Mouse (Mus musculus): ENCODE results near the gene Cdk19.
"Not testable (repeated sequence)": the region's sequence is repeated elsewhere in the genome, so short reads cannot be mapped to it uniquely, and the experiment has no call there.

The Cdk19 gene

DNA sequence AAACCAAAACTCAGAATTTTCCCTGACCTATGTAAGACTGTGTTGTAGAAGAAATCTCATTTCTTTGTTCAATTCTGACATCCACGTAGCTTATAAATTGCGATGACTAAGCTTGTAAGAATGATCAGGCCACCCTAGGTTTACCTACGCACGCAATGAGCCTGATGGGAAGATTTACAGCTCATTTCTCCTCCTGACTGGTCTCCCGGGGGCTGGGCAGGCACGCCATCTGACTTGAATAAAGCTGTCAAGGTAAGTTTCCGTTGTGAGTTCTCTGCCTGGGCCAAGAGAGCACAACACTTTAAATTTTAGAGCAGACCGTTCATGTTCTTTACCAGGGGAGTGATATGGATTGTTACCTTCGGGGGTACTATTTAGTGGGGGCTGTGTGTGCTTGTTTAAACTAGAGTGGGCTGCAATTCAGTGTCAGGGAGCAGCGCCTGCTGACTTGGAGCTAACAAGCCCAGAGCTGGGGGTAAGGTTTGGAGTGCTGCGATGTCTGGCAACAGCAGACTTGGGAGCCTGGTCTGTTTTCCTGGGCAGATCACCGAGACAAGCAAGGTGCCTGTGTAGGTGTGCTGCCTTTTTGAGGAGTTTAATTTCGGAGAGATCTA, at the start of gene Cdk19:
Cdk19 (plus strand) TSS at position 214 of the 614 bp plus-strand sequence.
- DNase-seq (ENCODE audit: extremely low spot score, low read depth, low spot score), result peak; percentile 47

GRCm38 (mm10) chr10:40292640-40293039, 46.7 kb upstream of the Cdk19 start:
- no peak for DNase-seq (ENCODE audit: extremely low spot score, low read depth, low spot score)

- peak; percentile 52 for DNase-seq (ENCODE audit: extremely low spot score, low read depth, low spot score)
These were observed 38.7 kb upstream of the Cdk19 start for GRCm38 (mm10) chr10:40300648-40301171.

- not testable (repeated sequence) for DNase-seq (ENCODE audit: extremely low spot score, low read depth, low spot score)
These were observed 37.9 kb upstream of the Cdk19 start for GRCm38 (mm10) chr10:40301181-40302075.

DNA sequence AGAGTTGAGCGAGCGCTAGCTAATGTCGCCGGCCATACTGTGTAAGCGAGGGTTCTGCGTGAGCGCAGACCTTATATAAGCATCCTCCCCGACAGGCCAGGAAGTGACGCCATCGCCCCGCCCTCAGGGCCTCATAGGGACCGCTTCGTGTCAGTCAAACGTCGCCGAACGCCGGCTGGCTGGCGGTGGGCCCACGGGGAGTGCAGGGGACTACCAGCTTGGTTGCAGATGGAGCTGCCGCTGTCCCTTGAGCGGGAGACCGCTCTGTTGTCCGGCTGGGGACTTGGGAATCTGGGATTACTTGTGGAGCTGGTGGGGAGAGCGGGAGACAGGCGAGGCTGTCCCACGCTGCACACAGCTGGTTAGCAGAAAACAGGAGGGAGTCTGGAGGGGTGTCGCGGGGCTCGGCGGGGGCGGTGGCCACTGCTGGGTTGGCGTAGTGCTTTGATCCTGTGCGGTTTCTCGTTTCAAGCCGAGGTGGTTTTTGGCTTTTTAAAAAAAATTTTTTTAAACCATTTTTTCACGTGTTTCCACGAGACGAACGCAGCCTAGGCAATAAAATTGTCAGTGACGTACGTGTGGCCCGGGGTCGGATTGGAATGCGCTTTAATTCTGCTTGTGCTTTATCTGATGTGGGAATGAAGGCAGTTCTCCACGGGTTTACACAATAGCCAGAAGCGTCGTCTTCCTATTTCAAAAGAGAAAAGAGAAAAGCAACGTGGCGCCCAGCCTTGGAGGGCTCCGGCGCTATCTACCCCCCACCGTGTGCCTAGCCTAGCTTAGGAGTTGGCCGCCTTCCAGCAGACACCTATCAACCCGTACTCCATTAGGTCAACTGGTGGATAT, 37.0 kb upstream of the Cdk19 start, which contains the start of gene Amd1:
Amd1 (minus strand) TSS at position 47 of the 846 bp plus-strand sequence.
- peak; percentile 96 for DNase-seq (ENCODE audit: extremely low spot score, low read depth, low spot score)

DNA sequence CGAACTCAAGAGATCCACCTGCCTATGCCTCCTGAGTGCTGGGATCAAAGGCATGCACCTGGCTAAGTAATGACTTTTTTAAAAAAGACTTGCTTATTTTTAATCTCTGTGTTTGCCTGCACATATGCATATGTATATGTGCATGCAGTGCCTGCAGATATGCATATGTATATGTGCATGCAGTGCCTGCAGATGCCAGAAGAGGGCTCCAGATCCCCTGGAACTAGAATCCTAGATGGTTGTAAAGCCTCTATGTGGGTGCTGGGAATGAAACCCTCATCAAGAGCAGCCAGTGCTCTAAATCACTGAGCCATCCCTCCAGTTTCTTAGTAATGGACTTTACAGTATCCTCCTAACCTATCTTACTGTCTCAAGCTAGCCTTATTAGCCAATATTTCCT, 33.4 kb upstream of the Cdk19 start:
- no peak for DNase-seq (ENCODE audit: extremely low spot score, low read depth, low spot score)

DNA sequence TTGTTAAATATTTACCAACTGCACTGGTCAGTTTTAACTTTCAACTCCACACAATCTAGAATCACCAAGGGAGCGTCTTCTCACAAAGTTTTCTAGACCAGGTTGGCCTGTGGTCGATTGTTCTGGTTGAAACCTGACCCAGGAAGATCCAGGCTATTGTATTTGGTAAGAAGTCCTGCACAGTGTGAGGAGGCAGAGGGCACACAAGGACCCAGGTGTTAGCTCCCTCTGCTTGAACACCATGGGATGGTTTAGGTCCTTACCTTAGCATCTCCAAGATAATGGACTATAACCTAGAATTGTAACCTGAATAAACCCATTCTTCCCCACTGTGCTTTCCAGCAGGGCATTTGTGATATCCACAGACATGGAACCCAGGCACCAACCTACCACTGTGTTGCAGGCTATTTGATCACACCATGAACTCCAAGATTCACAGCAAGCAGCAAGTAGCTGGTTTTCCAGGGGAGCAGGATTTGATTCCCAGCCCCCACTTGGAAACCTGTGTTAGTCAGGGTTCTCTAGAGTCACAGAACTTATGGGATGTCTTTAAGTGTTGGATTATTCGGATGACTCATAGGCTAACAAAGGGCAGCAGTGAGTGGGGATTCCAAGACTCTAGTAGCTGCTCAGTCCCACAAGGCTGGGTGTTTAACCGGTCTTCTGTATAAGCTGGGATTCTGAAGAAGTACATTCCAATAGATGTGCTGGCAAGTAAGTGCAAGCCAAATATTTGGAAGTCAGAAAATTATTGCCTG, 31.4 kb upstream of the Cdk19 start:
- no peak for DNase-seq (ENCODE audit: extremely low spot score, low read depth, low spot score)

DNA sequence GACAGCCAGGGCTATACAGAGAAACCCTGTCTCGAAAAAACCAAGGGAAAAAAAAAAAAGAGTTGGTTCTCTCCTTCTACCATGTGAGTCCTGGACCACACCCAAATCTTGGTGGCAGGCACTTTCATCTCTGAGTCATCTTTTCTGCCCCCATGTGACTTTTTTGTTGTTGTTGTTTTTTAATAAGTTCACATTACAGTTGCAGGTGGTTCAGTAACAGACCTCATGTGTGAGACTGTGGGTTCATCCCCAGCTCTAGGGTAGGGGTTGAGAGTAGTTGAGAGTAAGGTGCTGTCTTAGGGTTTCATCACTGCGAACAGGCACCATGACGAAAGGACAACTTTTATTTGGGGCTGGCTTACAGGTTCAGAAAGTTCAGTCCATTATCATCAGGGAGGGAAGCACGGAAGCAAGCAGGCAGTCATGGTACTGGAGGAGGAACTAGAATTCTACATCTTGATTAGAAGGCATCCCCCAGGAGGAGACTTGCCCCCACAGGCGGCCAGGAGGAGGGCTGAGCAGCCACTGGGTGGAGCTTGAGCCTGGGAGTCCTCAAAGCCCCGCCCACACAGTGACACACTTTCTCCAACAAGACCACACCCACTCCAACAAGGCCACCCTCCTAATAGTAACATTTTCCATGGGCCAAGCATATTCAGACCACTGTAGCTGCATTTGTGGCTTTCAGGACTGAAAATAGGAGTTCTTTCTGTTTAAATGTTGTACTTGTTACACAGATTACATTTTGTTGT, 29.3 kb upstream of the Cdk19 start:
- DNase-seq (ENCODE audit: extremely low spot score, low read depth, low spot score), result no peak

GRCm38 (mm10) chr10:40312781-40313180, 26.6 kb upstream of the Cdk19 start:
- DNase-seq (ENCODE audit: extremely low spot score, low read depth, low spot score), result no peak

DNA sequence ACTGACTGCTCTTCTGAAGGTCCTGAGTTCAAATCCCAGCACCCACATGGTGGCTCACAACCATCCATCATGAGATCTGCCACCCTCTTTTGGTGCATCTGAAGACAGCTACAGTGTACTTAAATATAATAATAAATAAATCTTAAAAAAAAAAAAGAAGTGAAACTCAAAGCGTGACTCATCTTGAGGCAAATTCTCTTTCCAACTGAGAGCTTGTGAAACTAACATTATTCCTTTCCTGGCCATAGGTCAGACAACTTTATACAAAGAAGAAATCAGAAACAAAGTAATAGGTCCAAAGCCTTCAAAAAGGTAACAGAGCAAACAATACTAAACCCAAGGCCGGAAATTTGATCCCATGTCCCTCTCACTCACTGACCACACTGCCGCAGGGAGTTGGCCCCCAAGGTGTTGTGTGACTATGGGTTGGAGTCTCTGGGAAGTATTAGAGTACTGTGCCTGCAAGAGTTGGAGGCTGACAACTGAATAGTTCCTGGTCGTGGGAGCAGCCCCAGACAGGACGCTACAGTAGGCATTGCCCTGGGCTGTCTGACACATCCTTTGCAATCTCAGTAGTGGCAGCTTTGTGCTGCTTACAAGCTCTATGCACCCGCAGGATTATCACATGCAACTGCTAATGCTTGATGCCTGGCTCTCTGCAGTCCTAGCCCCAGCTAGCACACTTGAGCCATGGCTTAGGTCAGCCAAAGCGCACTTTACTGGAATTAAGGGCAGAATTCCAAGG, 22.4 kb upstream of the Cdk19 start:
- no peak for DNase-seq (ENCODE audit: extremely low spot score, low read depth, low spot score)

DNA sequence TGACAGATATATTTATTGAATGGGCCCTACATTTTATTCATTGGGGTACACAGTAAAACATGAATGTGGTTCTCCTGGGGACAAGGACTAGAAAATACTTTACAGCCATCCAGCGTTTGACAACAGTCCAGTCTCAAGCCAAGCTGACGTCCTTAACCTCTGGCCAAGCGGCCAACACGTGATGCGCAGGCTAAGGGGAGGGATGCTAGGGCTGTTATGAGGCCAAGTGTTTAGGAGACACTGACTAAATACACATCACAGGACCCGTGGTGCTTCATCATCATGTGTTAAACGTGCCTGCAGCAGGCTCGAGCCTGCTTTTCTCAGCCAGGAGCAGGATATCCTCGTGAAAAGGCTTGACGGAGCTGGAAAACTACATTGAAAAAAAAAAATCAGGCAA, 19.1 kb upstream of the Cdk19 start:
- DNase-seq (ENCODE audit: extremely low spot score, low read depth, low spot score), result no peak

- DNase-seq (ENCODE audit: extremely low spot score, low read depth, low spot score), result no peak
These were observed 11.3 kb upstream of the Cdk19 start for GRCm38 (mm10) chr10:40328004-40328551.

DNA sequence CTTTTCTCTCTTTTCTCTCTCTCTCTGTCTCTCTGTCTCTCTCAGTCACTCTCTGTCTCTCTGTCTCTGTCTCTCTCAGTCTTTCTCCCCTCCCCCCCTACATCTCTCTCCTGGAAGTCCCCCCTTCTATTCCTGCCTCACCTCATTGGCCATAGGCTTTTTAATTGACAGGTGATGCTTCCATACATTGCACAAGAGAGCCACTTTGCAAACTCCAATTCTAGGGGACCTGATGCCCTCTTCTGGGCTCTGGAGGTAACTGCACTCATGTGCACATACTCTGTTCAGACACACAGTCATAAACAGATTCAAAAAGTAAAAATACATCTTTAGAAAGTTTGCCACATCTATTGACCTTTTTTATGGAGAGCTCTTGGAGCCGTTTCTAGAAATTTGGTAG, 9.1 kb upstream of the Cdk19 start:
- no peak for DNase-seq (ENCODE audit: extremely low spot score, low read depth, low spot score)

DNA sequence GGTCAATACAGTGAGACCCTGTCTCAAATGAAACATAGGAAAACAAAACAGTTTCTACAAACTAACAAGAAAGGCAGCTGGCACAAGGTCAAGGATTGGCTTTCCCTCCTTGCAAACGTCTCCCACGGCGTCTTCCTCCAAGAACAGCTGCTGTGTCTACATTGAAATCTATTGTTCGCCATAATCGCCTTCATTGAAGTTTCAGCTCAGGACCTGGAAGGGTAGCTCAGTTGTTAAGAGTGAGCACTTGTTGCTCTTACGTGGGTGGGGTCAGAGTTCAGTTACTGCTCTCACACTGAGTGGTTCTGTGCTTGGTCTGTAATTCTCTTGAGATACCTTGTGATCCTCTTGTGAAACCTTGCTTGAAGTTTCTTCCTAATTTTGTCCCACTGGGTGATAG, 6.5 kb upstream of the Cdk19 start:
- DNase-seq (ENCODE audit: extremely low spot score, low read depth, low spot score), result no peak

DNA sequence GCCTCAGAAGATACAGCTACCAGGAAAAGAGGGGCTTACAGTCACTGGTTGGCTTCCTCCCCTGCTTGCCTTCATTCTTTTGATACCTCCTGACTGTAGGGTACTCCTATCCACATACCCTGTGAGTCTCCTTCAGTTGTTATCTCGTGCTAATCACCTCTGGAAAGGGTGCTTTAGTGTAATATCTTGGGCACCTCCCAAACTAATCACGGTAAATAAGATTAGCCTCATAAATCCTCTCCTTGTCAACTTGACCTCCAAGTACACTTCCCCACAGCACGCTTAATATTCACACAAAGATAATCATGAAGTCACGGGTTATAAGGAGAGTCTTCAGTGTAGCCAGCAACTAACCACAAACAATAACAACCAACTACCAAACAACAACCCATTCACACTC, 2.7 kb downstream of the Cdk19 start:
- no peak for DNase-seq (ENCODE audit: extremely low spot score, low read depth, low spot score)

DNA sequence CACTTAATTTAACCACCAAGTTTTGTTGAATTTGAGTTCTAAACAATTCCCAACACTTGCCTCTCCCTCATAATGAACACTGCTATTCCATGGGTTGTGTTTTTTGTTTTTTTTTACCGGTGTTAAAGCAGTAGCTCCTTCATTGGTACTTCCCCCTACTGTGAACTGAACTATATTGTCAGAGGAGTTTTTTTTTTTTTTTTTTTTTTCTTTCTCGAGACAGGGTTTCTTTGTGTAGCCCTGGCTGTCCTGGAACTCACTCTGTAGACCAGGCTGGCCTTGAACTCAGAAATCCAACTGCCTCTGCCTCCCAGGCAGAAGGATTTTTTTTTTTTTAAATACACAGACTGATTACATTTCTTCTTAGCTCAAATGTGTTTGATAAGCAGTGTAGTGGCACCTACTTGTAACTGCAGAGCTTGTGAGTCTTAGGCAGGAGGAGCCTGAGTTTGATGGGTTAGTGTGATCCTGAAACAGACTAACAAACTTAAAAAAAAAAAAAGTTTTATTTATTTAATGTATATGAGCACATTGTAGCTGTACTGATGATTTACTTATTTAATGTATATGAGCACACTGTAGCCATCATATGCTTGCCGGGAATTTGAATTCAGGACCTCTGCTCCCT, 7.5 kb downstream of the Cdk19 start:
- DNase-seq (ENCODE audit: extremely low spot score, low read depth, low spot score), result no peak

DNA sequence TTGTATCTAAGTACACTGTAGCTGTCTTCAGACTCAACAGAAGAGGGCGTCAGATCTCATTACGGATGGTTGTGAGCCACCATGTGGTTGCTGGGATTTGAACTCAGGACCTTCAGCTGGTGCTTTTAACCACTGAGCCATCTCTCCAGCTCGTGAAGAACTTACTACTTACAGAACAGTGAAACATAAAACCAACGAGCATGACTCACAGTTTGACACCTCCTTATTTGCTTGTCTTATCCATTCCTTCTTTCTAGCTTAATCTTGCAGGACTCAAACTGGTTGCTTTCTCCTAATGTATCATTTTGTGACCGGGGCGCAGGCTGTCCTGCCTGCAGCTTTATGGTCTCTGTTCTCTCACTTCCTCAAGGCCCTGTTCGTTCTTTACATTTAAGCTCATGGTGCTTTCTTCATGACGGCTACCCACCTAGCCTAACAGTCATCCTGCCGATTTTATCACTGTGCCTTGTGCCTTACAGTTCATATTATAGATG, 8.1 kb downstream of the Cdk19 start:
- no peak for DNase-seq (ENCODE audit: extremely low spot score, low read depth, low spot score)

All from hindlimb bud, embryonic 11.5 days (tissue).